ENCODE assay signal across 8 mouse cellular contexts in the genomic region with DNA sequence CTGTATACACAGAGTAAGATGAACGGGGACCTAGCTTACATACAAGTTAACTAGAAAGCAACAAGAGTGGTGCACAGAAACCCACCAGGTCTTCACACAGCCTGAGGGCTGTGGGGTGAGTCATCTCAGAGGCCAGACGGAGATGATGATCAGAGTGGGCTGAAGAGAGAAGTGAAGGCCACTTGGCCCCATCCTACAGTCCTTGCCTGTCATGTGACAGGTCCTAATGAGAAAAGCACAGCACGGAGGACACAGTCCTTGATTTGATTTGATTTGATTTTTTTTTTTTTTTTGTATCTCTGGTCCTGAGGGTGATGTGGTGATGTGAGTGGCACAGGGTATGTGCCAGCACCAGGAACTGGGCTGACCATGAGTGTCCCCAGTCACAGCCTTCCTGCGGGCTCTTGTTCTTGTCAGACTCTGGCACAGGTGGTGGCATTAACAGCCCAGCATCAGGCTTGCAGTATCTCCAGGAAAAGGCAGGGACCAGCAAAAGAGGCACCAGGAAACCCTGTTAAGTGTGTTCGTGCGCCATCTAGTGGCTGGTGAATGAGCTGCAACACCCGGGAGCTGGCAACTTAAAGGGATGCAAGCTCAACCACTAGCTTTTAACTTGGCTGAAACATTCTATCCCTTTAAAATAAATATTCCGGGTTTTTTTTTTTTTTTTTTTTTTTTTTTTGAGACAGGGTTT. TPM values are rescaled to one million over a fixed set of nuclear protein-coding genes. Genes with fewer than 3 reads are reported as not detected.
DNase-seq lines count a peak whose midpoint lies in the region; ATAC-seq and TF ChIP-seq lines count a peak whose summit lies in the region.

No protein-coding gene starts in this region.

- TF ChIP-seq CTCF in liver, embryonic 14.5 days (IDR thresholded peaks at IDR 0.05; ENCODE audit: low read depth): peak; percentile 92
- peak; percentile 76; the same call in 1 of the 2 replicates for TF ChIP-seq CTCF in thymus, adult 2 months (IDR thresholded peaks at IDR 0.05; ENCODE audit: borderline replicate concordance, control insufficient read depth, extremely low read depth, insufficient read depth, low read length, poor library complexity)

- WGBS in embryonic facial prominence, embryonic 10.5 days: 39% methylated on average over 8 of the region's 8 CpGs
- WGBS in liver, embryonic 14.5 days (ENCODE audit: insufficient replicate concordance): 33% methylated on average over 8 of the region's 8 CpGs
- 38% methylated on average over 8 of the region's 8 CpGs for WGBS in thymus, adult 2 months

- H3K4me3 ChIP-seq in embryonic facial prominence, embryonic 10.5 days: no peak overlapping the region
- no peak overlapping the region for H3K4me3 ChIP-seq in liver, embryonic 14.5 days (ENCODE audit: insufficient read depth in 1 of 2, low read depth in 2 of 2, low read length in 2 of 2)
- H3K4me3 ChIP-seq in thymus, adult 2 months (ENCODE audit: control insufficient read depth, insufficient read depth, low read length): no peak overlapping the region

- peak; percentile 3; the same call in 1 of the 2 replicates for ATAC-seq in liver, embryonic 14.5 days (ENCODE audit: insufficient read depth)

- peaks cover 21% of the 10 kb centered on the region for H3K4me1 ChIP-seq in embryonic facial prominence, embryonic 10.5 days
- H3K4me1 ChIP-seq in liver, embryonic 14.5 days (replicated peaks; ENCODE audit: control insufficient read depth in 2 of 2, insufficient read depth in 2 of 2, low read length in 1 of 2): no peaks in the 10 kb centered on the region
- H3K4me1 ChIP-seq in thymus, adult 2 months (replicated peaks; ENCODE audit: control insufficient read depth, insufficient read depth, low read length): no peaks in the 10 kb centered on the region

- no peak overlapping the region for H3K9ac ChIP-seq in liver, embryonic 14.5 days (replicated peaks)

- peak; percentile 90 for DNase-seq in CD4-positive, CD25-positive, alpha-beta regulatory T cell, adult 2 months (ENCODE audit: low read depth, low spot score)
- peak; percentile 87 for DNase-seq in adrenal gland, postnatal 25 days
- peak; percentile 90 for DNase-seq in embryonic facial prominence, embryonic 10.5 days (ENCODE audit: low spot score)
- DNase-seq in heart, adult 8-10 months (ENCODE audit: low spot score): peak; percentile 93
- DNase-seq in kidney, postnatal 14 days: peak; percentile 94
- peak; percentile 49 to 68 (median 53) for DNase-seq in liver, embryonic 14.5 days (ENCODE audit: low read depth in 3 of 3, low spot score in 3 of 3)
- DNase-seq in ovary, adult 18-20 months (ENCODE audit: low spot score): peak; percentile 72
- DNase-seq in thymus, adult 2 months: peak; percentile 85

- no peak overlapping the region for H3K27ac ChIP-seq in embryonic facial prominence, embryonic 10.5 days (replicated peaks)
- H3K27ac ChIP-seq in liver, embryonic 14.5 days: no peak overlapping the region
- no peak overlapping the region for H3K27ac ChIP-seq in thymus, adult 2 months (ENCODE audit: control insufficient read depth, insufficient read depth, low read length)

- no peak for TF ChIP-seq EP300 in liver, embryonic 14.5 days (IDR thresholded peaks at IDR 0.05; ENCODE audit: low read depth)

- no peak for TF ChIP-seq POLR2A in thymus, adult 2 months (IDR thresholded peaks at IDR 0.05; ENCODE audit: control insufficient read depth, extremely low read depth, insufficient read depth, low read length, poor library complexity)

- H3K9me3 ChIP-seq in embryonic facial prominence, embryonic 10.5 days: no peaks in the 10 kb centered on the region
- no peaks in the 10 kb centered on the region for H3K9me3 ChIP-seq in liver, embryonic 14.5 days (ENCODE audit: control insufficient read depth, low read length)

- H3K36me3 ChIP-seq in embryonic facial prominence, embryonic 10.5 days (replicated peaks): peaks cover 83% of the 10 kb centered on the region
- peaks cover 32% of the 10 kb centered on the region for H3K36me3 ChIP-seq in liver, embryonic 14.5 days (replicated peaks; ENCODE audit: control insufficient read depth, insufficient read depth, low read depth)
- peaks cover 19% of the 10 kb centered on the region for H3K36me3 ChIP-seq in thymus, adult 2 months (ENCODE audit: control insufficient read depth, insufficient read depth, low read length)

- no peaks in the 10 kb centered on the region for H3K27me3 ChIP-seq in embryonic facial prominence, embryonic 10.5 days (replicated peaks; ENCODE audit: low read depth, poor library complexity, severe bottlenecking)
- no peaks in the 10 kb centered on the region for H3K27me3 ChIP-seq in liver, embryonic 14.5 days (ENCODE audit: control insufficient read depth, insufficient read depth, low read length)
- no peaks in the 10 kb centered on the region for H3K27me3 ChIP-seq in thymus, adult 2 months (ENCODE audit: control insufficient read depth, insufficient read depth, low read length)

- no peak overlapping the region for H3K4me2 ChIP-seq in liver, embryonic 14.5 days (ENCODE audit: low read depth)

RNA-seq across cellular contexts. Expression of a gene that starts 11.8 kb away (rescaled TPM):
- total RNA-seq in adrenal gland, postnatal 25 days (2021): 483 and 599 TPM in 2 replicates
- 287 and 289 TPM in 2 replicates for polyA plus RNA-seq in embryonic facial prominence, embryonic 10.5 days (2016; fragmentation: Nextera tagmentation; extraction: Ambion mirVana)
- total RNA-seq in heart, adult 8-10 months (2022): 100 to 1,000 TPM; 303 to 339 (median 309) TPM
- polyA plus RNA-seq in liver, embryonic 14.5 days (2012; rRNA removed): 121 and 142 TPM in 2 replicates
- polyA plus RNA-seq in liver, embryonic 14.5 days (2014; fragmentation: Nextera tagmentation; extraction: Ambion mirVana): 199 and 218 TPM in 2 replicates
- polyA plus RNA-seq in thymus, adult 2 months (2012; rRNA removed): 249 and 253 TPM in 2 replicates

RNA-seq across cellular contexts. Expression of a gene that starts 39.5 kb away (rescaled TPM):
- 2.7 and 4.2 TPM in 2 replicates for total RNA-seq in adrenal gland, postnatal 25 days (2021)
- polyA plus RNA-seq in embryonic facial prominence, embryonic 10.5 days (2016; fragmentation: Nextera tagmentation; extraction: Ambion mirVana): 7.2 and 7.3 TPM in 2 replicates
- under 1 TPM; 0.27 to 0.53 (median 0.39) TPM for total RNA-seq in heart, adult 8-10 months (2022)
- polyA plus RNA-seq in liver, embryonic 14.5 days (2012; rRNA removed): 1.2 and 1.3 TPM in 2 replicates
- polyA plus RNA-seq in liver, embryonic 14.5 days (2014; fragmentation: Nextera tagmentation; extraction: Ambion mirVana): 1.3 and 1.4 TPM in 2 replicates
- polyA plus RNA-seq in thymus, adult 2 months (2012; rRNA removed): 9.7 and 12.8 TPM in 2 replicates

RNA-seq across cellular contexts. Expression of a gene that starts 53.6 kb away (rescaled TPM):
- total RNA-seq in adrenal gland, postnatal 25 days (2021): 140 and 156 TPM in 2 replicates
- 249 and 271 TPM in 2 replicates for polyA plus RNA-seq in embryonic facial prominence, embryonic 10.5 days (2016; fragmentation: Nextera tagmentation; extraction: Ambion mirVana)
- total RNA-seq in heart, adult 8-10 months (2022): 10 to 100 TPM; 56.3 to 67.2 (median 63.3) TPM
- 119 and 143 TPM in 2 replicates for polyA plus RNA-seq in liver, embryonic 14.5 days (2012; rRNA removed)
- polyA plus RNA-seq in liver, embryonic 14.5 days (2014; fragmentation: Nextera tagmentation; extraction: Ambion mirVana): 129 and 132 TPM in 2 replicates
- 198 and 205 TPM in 2 replicates for polyA plus RNA-seq in thymus, adult 2 months (2012; rRNA removed)
